Comparison of ENCODE assay signal across 11 mouse cellular contexts in genomic region chr10:81403511-81403910, GRCm38 (mm10). TPM values are rescaled to one million over a fixed set of nuclear protein-coding genes. Genes with fewer than 3 reads are reported as not detected.
A peak's percentile ranks its signal among the peaks of the same experiment; 100 is the strongest.
DNase-seq lines count a peak whose midpoint lies in the region; ATAC-seq and TF ChIP-seq lines count a peak whose summit lies in the region.
"Had no signal": no experiment of that assay in that cellular context is flagged by ENCODE, and none has a peak within 500 bp of the region (broad histone marks: within the 10 kb centered on the region; RNA-seq: fewer than 3 reads in every experiment).

No protein-coding gene starts in this region.

- 73% methylated on average over 10 of the region's 10 CpGs for WGBS in heart, embryonic 15.5 days
- WGBS in forebrain, embryonic 13.5 days = 57% methylated on average over 10 of the region's 10 CpGs
- WGBS in midbrain, embryonic 10.5 days = 59% methylated on average over 10 of the region's 10 CpGs
- WGBS in thymus, adult 2 months = 97% methylated on average over 10 of the region's 10 CpGs

- no peaks in the 10 kb centered on the region for H3K27me3 ChIP-seq in heart, embryonic 15.5 days
- H3K27me3 ChIP-seq in ES-Bruce4 (ENCODE audit: control insufficient read depth, insufficient read depth, low read length, poor library complexity, severe bottlenecking) = no peaks in the 10 kb centered on the region
- H3K27me3 ChIP-seq in forebrain, embryonic 13.5 days = peaks cover 38% of the 10 kb centered on the region
- H3K27me3 ChIP-seq in midbrain, embryonic 10.5 days (ENCODE audit: low read depth, poor library complexity, severe bottlenecking) = peaks cover 95% of the 10 kb centered on the region
- no peaks in the 10 kb centered on the region for H3K27me3 ChIP-seq in thymus, adult 2 months (ENCODE audit: control insufficient read depth, insufficient read depth, low read length)

- no peak for DNase-seq in heart, postnatal 25 days (ENCODE audit: low spot score)
- DNase-seq in midbrain, embryonic 10.5 days (ENCODE audit: low spot score) = no peak
- DNase-seq in thymus, adult 2 months = no peak
- no peak for DNase-seq in cerebellum, adult 18-20 months
- DNase-seq: cerebellum, adult 9-10 months; kidney, adult 2 months; right cerebral cortex, postnatal 25 days had no signal

- no peak overlapping the region for H3K4me2 ChIP-seq in heart, embryonic 15.5 days
- H3K4me2 ChIP-seq in forebrain, embryonic 13.5 days = no peak overlapping the region

- H3K4me3 ChIP-seq in heart, embryonic 15.5 days = no peak overlapping the region
- H3K4me3 ChIP-seq in ES-Bruce4 (ENCODE audit: low read depth, low read length) = no peak overlapping the region
- no peak overlapping the region for H3K4me3 ChIP-seq in forebrain, embryonic 13.5 days
- peak overlapping the region; percentile 41; the same call in 1 of the 2 replicates for H3K4me3 ChIP-seq in midbrain, embryonic 10.5 days
- H3K4me3 ChIP-seq in thymus, adult 2 months (ENCODE audit: control insufficient read depth, insufficient read depth, low read length) = no peak overlapping the region

- H3K4me1 ChIP-seq in heart, embryonic 15.5 days (replicated peaks) = peaks cover 66% of the 10 kb centered on the region
- H3K4me1 ChIP-seq in ES-Bruce4 (ENCODE audit: control insufficient read depth, insufficient read depth, low read length) = peaks cover 12% of the 10 kb centered on the region
- H3K4me1 ChIP-seq in forebrain, embryonic 13.5 days = peaks cover 65% of the 10 kb centered on the region
- H3K4me1 ChIP-seq in midbrain, embryonic 10.5 days = peaks cover 80% of the 10 kb centered on the region
- peaks cover 7% of the 10 kb centered on the region; the same call in 1 of the 2 replicates for H3K4me1 ChIP-seq in thymus, adult 2 months (replicated peaks; ENCODE audit: control insufficient read depth, insufficient read depth, low read length)

- H3K36me3 ChIP-seq in heart, embryonic 15.5 days = peaks cover 45% of the 10 kb centered on the region
- no peaks in the 10 kb centered on the region for H3K36me3 ChIP-seq in ES-Bruce4 (ENCODE audit: control insufficient read depth, insufficient read depth, low read length, poor library complexity, severe bottlenecking)
- H3K36me3 ChIP-seq in forebrain, embryonic 13.5 days (ENCODE audit: poor library complexity, severe bottlenecking) = peaks cover 62% of the 10 kb centered on the region
- peaks cover 13% of the 10 kb centered on the region; the same call in 1 of the 2 replicates for H3K36me3 ChIP-seq in midbrain, embryonic 10.5 days
- no peaks in the 10 kb centered on the region for H3K36me3 ChIP-seq in thymus, adult 2 months (ENCODE audit: control insufficient read depth, insufficient read depth, low read length)

- intact Hi-C loops in heart, postnatal 25 days (cut with DNase I) = no loop called here

- no peaks in the 10 kb centered on the region for H3K9me3 ChIP-seq in heart, embryonic 15.5 days (replicated peaks)
- H3K9me3 ChIP-seq in ES-Bruce4 (replicated peaks; ENCODE audit: control insufficient read depth, insufficient read depth, low read length, poor library complexity, severe bottlenecking) = no peaks in the 10 kb centered on the region
- no peaks in the 10 kb centered on the region for H3K9me3 ChIP-seq in forebrain, embryonic 13.5 days (replicated peaks)
- H3K9me3 ChIP-seq in midbrain, embryonic 10.5 days (replicated peaks) = no peaks in the 10 kb centered on the region

- TF ChIP-seq POLR2A in ES-Bruce4 (IDR thresholded peaks at IDR 0.05; ENCODE audit: insufficient read depth, low read length) = no peak
- TF ChIP-seq POLR2A in thymus, adult 2 months (IDR thresholded peaks at IDR 0.05; ENCODE audit: control insufficient read depth, extremely low read depth, insufficient read depth, low read length, poor library complexity) = no peak

- ATAC-seq in heart, embryonic 15.5 days (replicated peaks; ENCODE audit: insufficient number of reproducible peaks, insufficient read depth, low FRiP score, low read depth) = no peak
- no peak for ATAC-seq in forebrain, embryonic 13.5 days
- no peak for ATAC-seq in cerebellum, adult (ENCODE audit: insufficient number of reproducible peaks, low FRiP score, low TSS enrichment)

- H3K27ac ChIP-seq in heart, embryonic 15.5 days = peak overlapping the region; percentile 90
- H3K27ac ChIP-seq in ES-Bruce4 (ENCODE audit: insufficient read depth, low read length) = no peak overlapping the region
- H3K27ac ChIP-seq in forebrain, embryonic 13.5 days = peak overlapping the region; percentile 40; the same call in 1 of the 2 replicates
- peak overlapping the region; percentile 90 for H3K27ac ChIP-seq in midbrain, embryonic 10.5 days (replicated peaks)
- no peak overlapping the region for H3K27ac ChIP-seq in thymus, adult 2 months (ENCODE audit: control insufficient read depth, insufficient read depth, low read length)

- TF ChIP-seq CTCF in ES-Bruce4 (IDR thresholded peaks at IDR 0.05; ENCODE audit: low read depth, low read length) = no peak
- TF ChIP-seq CTCF in thymus, adult 2 months (IDR thresholded peaks at IDR 0.05; ENCODE audit: borderline replicate concordance, control insufficient read depth, extremely low read depth, insufficient read depth, low read length, poor library complexity) = no peak

- TF ChIP-seq EP300 in ES-Bruce4 (IDR thresholded peaks at IDR 0.05; ENCODE audit: insufficient read depth, low read depth, low read length) = no peak

- H3K9ac ChIP-seq in heart, embryonic 15.5 days = no peak overlapping the region
- H3K9ac ChIP-seq in ES-Bruce4 (ENCODE audit: low read depth, poor library complexity, severe bottlenecking) = 0 out of 2 replicates have a peak overlapping the region, but pooled peaks have one; percentile 13
- peak overlapping the region; percentile 43; the same call in 1 of the 2 replicates for H3K9ac ChIP-seq in forebrain, embryonic 13.5 days

RNA-seq across cellular contexts. Expression of gene Smim24, which starts 10.7 kb away (rescaled TPM):
- 3.9 and 4.1 TPM in 2 replicates for polyA plus RNA-seq in heart, embryonic 15.5 days (2015; fragmentation: Nextera tagmentation; extraction: Ambion mirVana)
- 1 to 10 TPM; 2.0 TPM for total RNA-seq in heart, postnatal 25 days (2021)
- 4.8 and 5.3 TPM in 2 replicates for polyA plus RNA-seq in ES-Bruce4 (2011; ENCODE audit: insufficient read depth, insufficient read length, low read depth, missing spikeins)
- 1.8 TPM in 2 replicates for polyA plus RNA-seq in forebrain, embryonic 13.5 days (2015; fragmentation: Nextera tagmentation; extraction: Ambion mirVana)
- polyA plus RNA-seq in midbrain, embryonic 10.5 days (2016; fragmentation: Nextera tagmentation; extraction: Ambion mirVana) = 1.7 and 2.3 TPM in 2 replicates
- polyA plus RNA-seq in thymus, adult 2 months (2012; rRNA removed) = 49.7 and 51.1 TPM in 2 replicates

RNA-seq across cellular contexts. Expression of gene Gm48552, which starts 14.7 kb away (rescaled TPM):
- 0.84 and 0.91 TPM in 2 replicates for polyA plus RNA-seq in heart, embryonic 15.5 days (2015; fragmentation: Nextera tagmentation; extraction: Ambion mirVana)
- total RNA-seq in heart, postnatal 25 days (2021) = under 1 TPM in 1 of 2 experiments, not detected in 1; 0.70 TPM
- polyA plus RNA-seq in ES-Bruce4 (2011; ENCODE audit: insufficient read depth, insufficient read length, low read depth, missing spikeins) = 1.1 TPM in 1 of 2 replicates, not detected in the other
- polyA plus RNA-seq in forebrain, embryonic 13.5 days (2015; fragmentation: Nextera tagmentation; extraction: Ambion mirVana) = 2.1 and 2.3 TPM in 2 replicates
- 1.7 and 2.9 TPM in 2 replicates for polyA plus RNA-seq in midbrain, embryonic 10.5 days (2016; fragmentation: Nextera tagmentation; extraction: Ambion mirVana)
- 7.5 and 8.4 TPM in 2 replicates for polyA plus RNA-seq in thymus, adult 2 months (2012; rRNA removed)

RNA-seq across cellular contexts. Expression of gene Gm48551, which starts 19.2 kb away (rescaled TPM):
- 2.2 and 2.3 TPM in 2 replicates for polyA plus RNA-seq in heart, embryonic 15.5 days (2015; fragmentation: Nextera tagmentation; extraction: Ambion mirVana)
- total RNA-seq in heart, postnatal 25 days (2021) = under 1 TPM; 0.61 to 0.78 TPM
- polyA plus RNA-seq in ES-Bruce4 (2011; ENCODE audit: insufficient read depth, insufficient read length, low read depth, missing spikeins) = 1.5 TPM in 1 of 2 replicates, not detected in the other
- polyA plus RNA-seq in forebrain, embryonic 13.5 days (2015; fragmentation: Nextera tagmentation; extraction: Ambion mirVana) = 4.2 and 5.8 TPM in 2 replicates
- polyA plus RNA-seq in midbrain, embryonic 10.5 days (2016; fragmentation: Nextera tagmentation; extraction: Ambion mirVana) = 2.9 and 3.4 TPM in 2 replicates
- polyA plus RNA-seq in thymus, adult 2 months (2012; rRNA removed) = 4.1 and 5.3 TPM in 2 replicates

RNA-seq across cellular contexts. Expression of gene Dohh, which starts 19.3 kb away (rescaled TPM):
- polyA plus RNA-seq in heart, embryonic 15.5 days (2015; fragmentation: Nextera tagmentation; extraction: Ambion mirVana) = 65.2 and 79.9 TPM in 2 replicates
- 10 to 100 TPM; 52.0 to 56.2 TPM for total RNA-seq in heart, postnatal 25 days (2021)
- polyA plus RNA-seq in ES-Bruce4 (2011; ENCODE audit: insufficient read depth, insufficient read length, low read depth, missing spikeins) = 52.9 and 70.3 TPM in 2 replicates
- 76.7 and 87.3 TPM in 2 replicates for polyA plus RNA-seq in forebrain, embryonic 13.5 days (2015; fragmentation: Nextera tagmentation; extraction: Ambion mirVana)
- polyA plus RNA-seq in midbrain, embryonic 10.5 days (2016; fragmentation: Nextera tagmentation; extraction: Ambion mirVana) = 93.4 and 98.7 TPM in 2 replicates
- polyA plus RNA-seq in thymus, adult 2 months (2012; rRNA removed) = 119 and 123 TPM in 2 replicates

RNA-seq across cellular contexts. Expression of gene Fzr1, which starts 25.2 kb away (rescaled TPM):
- 66.5 and 84.1 TPM in 2 replicates for polyA plus RNA-seq in heart, embryonic 15.5 days (2015; fragmentation: Nextera tagmentation; extraction: Ambion mirVana)
- total RNA-seq in heart, postnatal 25 days (2021) = 10 to 100 TPM; 27.7 to 32.3 TPM
- polyA plus RNA-seq in ES-Bruce4 (2011; ENCODE audit: insufficient read depth, insufficient read length, low read depth, missing spikeins) = 47.8 and 51.4 TPM in 2 replicates
- polyA plus RNA-seq in forebrain, embryonic 13.5 days (2015; fragmentation: Nextera tagmentation; extraction: Ambion mirVana) = 117 and 128 TPM in 2 replicates
- polyA plus RNA-seq in midbrain, embryonic 10.5 days (2016; fragmentation: Nextera tagmentation; extraction: Ambion mirVana) = 138 and 146 TPM in 2 replicates
- polyA plus RNA-seq in thymus, adult 2 months (2012; rRNA removed) = 181 and 201 TPM in 2 replicates

Comparison
In these comparisons a context has a peak if more than half of its experiments do, and no peak if none do; other contexts are left out.
1. H3K27ac ChIP-seq: peak in heart, embryonic 15.5 days (single experiment), forebrain, embryonic 13.5 days (single experiment) and midbrain, embryonic 10.5 days (single experiment); none in ES-Bruce4 (single experiment) and thymus, adult 2 months (single experiment).